Comparison of ENCODE assay signal across 31 mouse cellular contexts in genomic region chrX:67883406-67883805, GRCm38 (mm10). TPM values are rescaled to one million over a fixed set of nuclear protein-coding genes. Genes with fewer than 3 reads are reported as not detected.
DNase-seq lines count a peak whose midpoint lies in the region; ATAC-seq and TF ChIP-seq lines count a peak whose summit lies in the region.
"Had no signal": no experiment of that assay in that cellular context is flagged by ENCODE, and none has a peak within 500 bp of the region (broad histone marks: within the 10 kb centered on the region; RNA-seq: fewer than 3 reads in every experiment).

No protein-coding gene starts in this region.

- no peaks in the 10 kb centered on the region for H3K27me3 ChIP-seq in kidney, postnatal 0 days (ENCODE audit: insufficient read depth, low read length)
- no peaks in the 10 kb centered on the region for H3K27me3 ChIP-seq in liver, postnatal 0 days (ENCODE audit: insufficient read depth, low read length)
- H3K27me3 ChIP-seq: CH12.LX had no signal

- H3K4me3 ChIP-seq in kidney, postnatal 0 days (replicated peaks; ENCODE audit: low read depth, low read length), result no peak overlapping the region
- no peak overlapping the region for H3K4me3 ChIP-seq in liver, postnatal 0 days (ENCODE audit: low read depth, low read length)

- DNase-seq in kidney, postnatal 0 days (ENCODE audit: low spot score), result peak; percentile 18
- no peak for DNase-seq in kidney, postnatal 36 days
- DNase-seq in 3T3-L1 (ENCODE audit: low read depth, low spot score), result peak; percentile 78
- DNase-seq in Muller cell, postnatal 12 days (ENCODE audit: inconsistent ontology term), result peak; percentile 4
- peak; percentile 65 for DNase-seq in NIH3T3 (ENCODE audit: low read depth)
- no peak for DNase-seq in liver, postnatal 0 days
- no peak for DNase-seq in adrenal gland, adult 2 months
- DNase-seq: adrenal gland, adult 8-10 months; adrenal gland, postnatal 10 days; adrenal gland, postnatal 14 days; adrenal gland, postnatal 25 days; adrenal gland, postnatal 36 days; B cell, adult 2 months; cerebellum, adult 11 months; cerebellum, adult 11-12 months; cerebellum, adult 18-20 months; cerebellum, adult 2 months; cerebellum, adult 8-10 months; cerebellum, adult 9-10 months had no signal

- no peaks in the 10 kb centered on the region for H3K4me1 ChIP-seq in kidney, postnatal 0 days (replicated peaks; ENCODE audit: insufficient read depth, low read length)
- H3K4me1 ChIP-seq in liver, postnatal 0 days (ENCODE audit: insufficient read depth), result no peaks in the 10 kb centered on the region

- 36% methylated on average over 3 of the region's 3 CpGs for WGBS in kidney, postnatal 0 days
- WGBS in liver, postnatal 0 days (ENCODE audit: insufficient replicate concordance), result 78% methylated on average over 3 of the region's 3 CpGs

- H3K36me3 ChIP-seq in kidney, postnatal 0 days (ENCODE audit: insufficient read depth, low read length), result no peaks in the 10 kb centered on the region
- no peaks in the 10 kb centered on the region for H3K36me3 ChIP-seq in liver, postnatal 0 days (replicated peaks; ENCODE audit: insufficient read depth, low read length)
- H3K36me3 ChIP-seq: G1E had no signal

- no peak for TF ChIP-seq EP300 in liver, postnatal 0 days (IDR thresholded peaks at IDR 0.05; ENCODE audit: low read depth)

- no peak overlapping the region for H3K27ac ChIP-seq in kidney, postnatal 0 days
- H3K27ac ChIP-seq in liver, postnatal 0 days (ENCODE audit: low read depth), result no peak overlapping the region

- no peak overlapping the region for H3K9ac ChIP-seq in kidney, postnatal 0 days (ENCODE audit: low read depth, low read length)
- H3K9ac ChIP-seq in liver, postnatal 0 days (replicated peaks), result no peak overlapping the region

- ATAC-seq in kidney, postnatal 0 days (replicated peaks; ENCODE audit: low FRiP score, low read depth), result no peak
- ATAC-seq in erythroblast, adult 5-6 weeks (replicated peaks; ENCODE audit: low FRiP score, poor library complexity, severe bottlenecking), result no peak
- ATAC-seq in liver, postnatal 0 days, result no peak
- ATAC-seq: activated CD4-positive, CD25-positive, alpha-beta regulatory T cell, adult 4 months; CD4-positive, CD25-positive, alpha-beta regulatory T cell, adult 4 months; Patski had no signal

- H3K9me3 ChIP-seq in kidney, postnatal 0 days (replicated peaks; ENCODE audit: low read length), result no peaks in the 10 kb centered on the region
- H3K9me3 ChIP-seq in liver, postnatal 0 days (ENCODE audit: low read length), result no peaks in the 10 kb centered on the region
- H3K9me3 ChIP-seq: G1E had no signal

- no peak overlapping the region for H3K4me2 ChIP-seq in kidney, postnatal 0 days (ENCODE audit: low read length)
- no peak overlapping the region for H3K4me2 ChIP-seq in liver, postnatal 0 days (ENCODE audit: low read depth, low read length)

- TF ChIP-seq CTCF in kidney, postnatal 0 days (IDR thresholded peaks at IDR 0.05; ENCODE audit: low read depth), result no peak
- no peak for TF ChIP-seq CTCF in liver, postnatal 0 days (IDR thresholded peaks at IDR 0.05; ENCODE audit: low read depth)

RNA-seq across cellular contexts. Expression of gene 4933436I01Rik, which starts 37.8 kb away (rescaled TPM):
- polyA plus RNA-seq in kidney, postnatal 0 days (2015; fragmentation: Nextera tagmentation; extraction: Ambion mirVana), result not detected in 2 replicates
- not detected in 2 replicates for total RNA-seq in erythroblast, adult 5-6 weeks (2015; ENCODE audit: low replicate concordance)
- total RNA-seq in erythroblast, adult 5-6 weeks (2017; ENCODE audit: low replicate concordance), result not detected in 2 replicates
- polyA plus RNA-seq in liver, postnatal 0 days (2015; fragmentation: Nextera tagmentation; extraction: Ambion mirVana), result not detected in 2 replicates
- not detected for total RNA-seq in adrenal gland, adult 2 months (2021)
- not detected in 2 replicates for polyA plus RNA-seq in adrenal gland, adult 2 months (2012; rRNA removed)
- total RNA-seq: adrenal gland, adult 18-20 months; adrenal gland, adult 8-10 months; adrenal gland, postnatal 10 days; adrenal gland, postnatal 14 days; adrenal gland, postnatal 25 days; adrenal gland, postnatal 36 days; adrenal gland, postnatal 4 days; CH12.LX; ES-E14; G1E; MEL had no signal
- polyA plus RNA-seq: activated CD4-positive, CD25-positive, alpha-beta regulatory T cell, adult 4 months; brain, embryonic 14.5 days; C2C12; CD4-positive, CD25-positive, alpha-beta regulatory T cell, adult 4 months; cerebellum, adult 2 months; G1E; Patski had no signal

Comparison
In these comparisons a context has a peak if more than half of its experiments do, and no peak if none do; other contexts are left out.
1. DNase-seq: peak in kidney, postnatal 0 days (single experiment), 3T3-L1 (single experiment), Muller cell, postnatal 12 days (single experiment) and NIH3T3 (single experiment); none in kidney, postnatal 36 days (0 of 2), liver, postnatal 0 days (single experiment) and adrenal gland, adult 2 months (single experiment).